Mouse (Mus musculus) olfactory bulb, adult 2 months (tissue): Measurements from ENCODE around the gene Hmox1. TPM values are rescaled to one million over a fixed set of nuclear protein-coding genes. Genes with fewer than 3 reads are reported as not detected.

Source experiments
- H3K27ac ChIP-seq: fragments of 200-500 bp; 2 replicates; pipeline ENCODE4 v1.5.1; 2012; ENCODE audit warnings: low read depth, low read length; ENCODE audit not compliant: insufficient read depth
- H3K4me1 ChIP-seq: fragments of 200-500 bp; 2 replicates; pipeline ENCODE4 v1.6.1; 2012; ENCODE audit warnings: low read length; ENCODE audit not compliant: control insufficient read depth, insufficient read depth
- H3K4me3 ChIP-seq: fragments of 200-500 bp; 2 replicates; pipeline ENCODE4 v1.5.1; 2012; ENCODE audit warnings: mild to moderate bottlenecking, low read depth, low read length, moderate library complexity; ENCODE audit not compliant: insufficient read depth
- CTCF ChIP-seq: fragments of 200-500 bp; IDR thresholded peaks from 2 replicates; pipeline ENCODE4 v1.5.1; 2012; ENCODE audit warnings: low read depth, mild to moderate bottlenecking, low read length, moderate library complexity; ENCODE audit not compliant: insufficient read depth
- POLR2A ChIP-seq: fragments of 200-500 bp; IDR thresholded peaks from 2 replicates; pipeline ENCODE4 v1.6.1; 2012; ENCODE audit warnings: mild to moderate bottlenecking, low read depth, low read length, moderate library complexity; ENCODE audit not compliant: insufficient read depth
- WGBS: fragments of 180-500 bp; shearing (Covaris S2); methylation state at CpG from one replicate; pipeline ENCODE4 v1.1.7; 2018; 5-methylcytosine and 5-hydroxymethylcytosine counted together
- polyA plus RNA-seq: library from polyadenylated mRNA; stranded (reverse); fragments of >200 nt; gene quantifications from 2 replicates; pipeline ENCODE4 v1.2.4, GENCODE M21; 2012; ENCODE audit warnings: low replicate concordance; ENCODE audit not compliant: missing spikeins, insufficient read depth, insufficient read length

Gene Hmox1
- not detected in 2 replicates for polyA plus RNA-seq

- H3K27ac ChIP-seq: no peak within 1 kb of the TSS
- TF ChIP-seq POLR2A: no peak
- TF ChIP-seq CTCF: no peak
- WGBS: 3% methylated on average over 36 of the region's 36 CpGs
- H3K4me1 ChIP-seq: peaks cover 14% of the 10 kb centered on the region
- peak within 1 kb of the TSS; percentile 51 for H3K4me3 ChIP-seq
Measured at GRCm38 (mm10) chr8:75093399-75094156, at the start of gene Hmox1. Hmox1 (plus strand) TSS chr8:75093621.

GRCm38 (mm10) chr8:75046303-75046702 is 47.1 kb upstream of the Hmox1 start:
- TF ChIP-seq CTCF: no peak
- TF ChIP-seq POLR2A: no peak
- 86% methylated on average over 1 of the region's 1 CpGs for WGBS
- no peak overlapping the region for H3K27ac ChIP-seq
- H3K4me3 ChIP-seq: no peak overlapping the region
- H3K4me1 ChIP-seq: no peaks in the 10 kb centered on the region

- TF ChIP-seq POLR2A: no peak
- no peak for TF ChIP-seq CTCF
- 92% methylated on average over 3 of the region's 3 CpGs for WGBS
- Histone ChIP-seq H3K27ac (no peak overlapping the region), H3K4me1 (no peaks in the 10 kb centered on the region), H3K4me3 (no peak overlapping the region)
Measured at GRCm38 (mm10) chr8:75047784-75048183, 45.6 kb upstream of the Hmox1 start.

- Histone ChIP-seq H3K4me1 (no peaks in the 10 kb centered on the region), H3K27ac (no peak overlapping the region), H3K4me3 (no peak overlapping the region)
- 88% methylated on average over 4 of the region's 4 CpGs for WGBS
- TF ChIP-seq POLR2A (no peak), CTCF (no peak)
Measured at GRCm38 (mm10) chr8:75053342-75053741, 40.1 kb upstream of the Hmox1 start.

GRCm38 (mm10) chr8:75055673-75056072 is 37.7 kb upstream of the Hmox1 start:
- H3K4me1 ChIP-seq: no peaks in the 10 kb centered on the region
- no peak overlapping the region for H3K27ac ChIP-seq
- TF ChIP-seq CTCF (no peak), POLR2A (no peak)
- WGBS: 95% methylated on average over 2 of the region's 2 CpGs
- H3K4me3 ChIP-seq: no peak overlapping the region

GRCm38 (mm10) chr8:75060022-75060421 is 33.4 kb upstream of the Hmox1 start:
- H3K4me3 ChIP-seq: no peak overlapping the region
- no peak for TF ChIP-seq CTCF
- TF ChIP-seq POLR2A: no peak
- H3K4me1 ChIP-seq: no peaks in the 10 kb centered on the region
- no peak overlapping the region for H3K27ac ChIP-seq
- 89% methylated on average over 6 of the region's 6 CpGs for WGBS

GRCm38 (mm10) chr8:75060815-75061214 is 32.6 kb upstream of the Hmox1 start:
- TF ChIP-seq POLR2A (no peak), CTCF (no peak)
- WGBS: 79% methylated on average over 2 of the region's 2 CpGs

GRCm38 (mm10) chr8:75063290-75063689 is 30.1 kb upstream of the Hmox1 start:
- H3K4me1 ChIP-seq: no peaks in the 10 kb centered on the region
- no peak overlapping the region for H3K4me3 ChIP-seq
- WGBS: 87% methylated on average over 3 of the region's 3 CpGs
- TF ChIP-seq CTCF: no peak
- TF ChIP-seq POLR2A: no peak
- H3K27ac ChIP-seq: no peak overlapping the region

More at GRCm38 (mm10) chr8:75060815-75061214, 32.6 kb upstream of the Hmox1 start:
- no peak overlapping the region for H3K27ac ChIP-seq
- no peaks in the 10 kb centered on the region for H3K4me1 ChIP-seq
- H3K4me3 ChIP-seq: no peak overlapping the region

GRCm38 (mm10) chr8:75064790-75065189 is 28.6 kb upstream of the Hmox1 start:
- Histone ChIP-seq H3K27ac (no peak overlapping the region), H3K4me1 (no peaks in the 10 kb centered on the region), H3K4me3 (no peak overlapping the region)
- TF ChIP-seq POLR2A (no peak), CTCF (no peak)
- 86% methylated on average over 3 of the region's 3 CpGs for WGBS
